Mouse (Mus musculus): ENCODE results near the gene Il25.
A peak's percentile ranks its signal among the peaks of the same experiment; 100 is the strongest.
"Not testable (repeated sequence)": the region's sequence is repeated elsewhere in the genome, so short reads cannot be mapped to it uniquely, and the experiment has no call there.

The Il25 gene

GRCm38 (mm10) chr14:54927296-54927695 lies 5.2 kb upstream of the Il25 start:
- DNase-seq: no peak

- DNase-seq: no peak
Measured at GRCm38 (mm10) chr14:54929801-54930200, 2.7 kb upstream of the Il25 start.

DNA sequence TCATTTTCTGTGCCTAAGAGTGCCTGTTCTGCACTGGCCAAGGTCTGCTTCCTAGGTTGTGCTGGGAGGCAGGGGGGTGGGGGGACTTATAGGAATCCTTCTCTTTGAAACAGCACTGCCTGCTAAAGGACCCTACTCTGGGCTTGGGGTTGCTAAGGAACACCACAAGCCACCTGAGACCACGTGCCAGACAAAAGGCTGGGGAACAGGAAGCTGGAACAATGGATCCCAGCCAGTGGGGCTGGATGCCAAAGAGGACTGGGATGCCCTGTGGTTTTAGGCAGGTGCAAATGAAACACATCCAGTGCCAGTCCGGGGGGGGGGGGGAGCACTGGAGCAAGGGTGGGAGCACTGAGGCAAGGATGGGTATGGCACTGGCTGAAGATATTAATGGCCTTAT lies 2.1 kb upstream of the Il25 start:
- no peak for DNase-seq

- peak; percentile 58 for DNase-seq
Measured at GRCm38 (mm10) chr14:54935904-54936830, 3.7 kb downstream of the Il25 start, which contains the start of gene Cmtm5. TSS of gene Cmtm5 (plus strand) at chr14:54936261.

DNA sequence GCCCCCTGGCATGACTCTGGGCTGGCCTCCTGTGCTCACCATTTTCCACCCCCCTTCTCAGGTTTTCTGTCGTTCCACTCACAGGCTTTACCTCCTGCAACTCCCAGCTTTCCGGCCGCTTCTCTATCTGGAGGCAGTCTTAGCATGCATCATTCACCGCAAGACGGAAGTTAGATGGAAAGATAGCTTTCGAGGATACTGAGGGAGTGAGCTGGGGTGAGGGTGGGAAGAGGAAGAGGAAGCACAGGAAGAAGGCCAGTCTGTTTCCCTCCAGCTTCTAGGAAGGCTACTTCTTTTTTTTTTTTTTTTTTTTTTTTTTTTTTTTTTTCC lies 4.3 kb downstream of the Il25 start:
- no peak for DNase-seq

- no peak for DNase-seq
Measured at GRCm38 (mm10) chr14:54937361-54938182, 5.1 kb downstream of the Il25 start.

- no peak for DNase-seq
Measured at GRCm38 (mm10) chr14:54938431-54939219, 6.1 kb downstream of the Il25 start.

GRCm38 (mm10) chr14:54939434-54940175 lies 7.1 kb downstream of the Il25 start:
- no peak for DNase-seq

DNA sequence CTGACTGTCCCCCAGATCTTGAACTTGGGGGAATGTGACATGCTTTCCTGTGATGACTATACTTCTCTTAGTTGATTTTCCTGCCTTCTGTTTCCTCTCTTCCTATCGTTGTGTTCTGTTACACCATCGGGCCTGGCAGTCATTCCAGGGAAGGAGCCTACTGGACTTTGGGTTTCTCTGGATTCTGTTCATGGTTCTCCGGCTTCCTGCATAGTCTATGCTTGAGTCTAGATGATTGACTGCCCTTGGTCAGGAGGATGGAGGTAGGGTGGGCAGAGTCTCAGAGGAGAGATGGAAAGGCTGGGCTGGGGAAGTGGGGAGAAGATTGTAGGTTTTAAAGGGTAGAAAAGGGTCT lies 7.7 kb downstream of the Il25 start:
- no peak for DNase-seq

DNA sequence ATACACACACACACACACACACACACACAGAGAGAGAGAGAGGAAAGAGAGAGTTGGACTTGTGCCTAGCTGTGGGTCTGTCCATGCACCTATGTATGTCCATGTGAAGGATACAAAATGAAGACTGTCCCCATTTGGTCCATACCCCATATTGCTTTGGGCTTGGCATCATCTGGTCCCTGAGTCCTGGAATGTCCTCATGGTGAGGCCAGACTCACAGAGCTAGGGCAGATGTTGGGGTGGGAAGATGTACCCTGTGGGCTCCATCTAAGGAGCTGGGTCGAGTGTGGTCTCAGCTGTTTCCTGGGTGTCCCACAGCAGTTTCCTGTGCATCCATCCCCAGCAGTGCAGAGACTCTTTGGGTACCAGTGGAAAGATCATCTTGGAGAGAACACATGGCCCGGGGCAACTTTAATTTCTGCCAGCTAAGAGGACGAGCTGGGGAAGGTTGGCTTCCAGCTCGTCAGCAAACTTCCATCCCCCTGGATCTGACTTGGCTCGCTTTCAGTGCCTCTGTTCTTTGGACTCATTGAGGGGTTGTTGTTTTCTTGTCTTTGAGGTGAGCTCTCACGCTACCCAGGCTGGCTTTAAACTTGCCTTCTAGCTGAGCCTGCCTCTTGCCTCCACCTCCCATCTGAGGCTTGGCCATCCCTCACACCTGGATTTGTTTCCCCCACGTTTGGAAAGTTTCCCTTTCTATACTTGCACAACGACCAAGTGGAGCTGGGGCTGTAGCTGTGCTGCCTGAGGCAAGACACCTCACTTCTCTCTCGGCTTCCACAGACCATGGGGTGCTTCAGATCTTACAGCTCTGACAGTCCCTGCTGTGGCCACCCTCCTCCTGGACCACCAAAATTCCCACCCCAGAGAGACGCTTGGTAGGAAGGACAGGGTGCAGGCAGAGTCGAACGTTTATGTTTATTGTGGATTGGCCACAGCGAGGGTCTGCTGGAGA lies 8.8 kb downstream of the Il25 start:
- DNase-seq: no peak

GRCm38 (mm10) chr14:54942479-54942878 lies 10.0 kb downstream of the Il25 start:
- DNase-seq: no peak

DNA sequence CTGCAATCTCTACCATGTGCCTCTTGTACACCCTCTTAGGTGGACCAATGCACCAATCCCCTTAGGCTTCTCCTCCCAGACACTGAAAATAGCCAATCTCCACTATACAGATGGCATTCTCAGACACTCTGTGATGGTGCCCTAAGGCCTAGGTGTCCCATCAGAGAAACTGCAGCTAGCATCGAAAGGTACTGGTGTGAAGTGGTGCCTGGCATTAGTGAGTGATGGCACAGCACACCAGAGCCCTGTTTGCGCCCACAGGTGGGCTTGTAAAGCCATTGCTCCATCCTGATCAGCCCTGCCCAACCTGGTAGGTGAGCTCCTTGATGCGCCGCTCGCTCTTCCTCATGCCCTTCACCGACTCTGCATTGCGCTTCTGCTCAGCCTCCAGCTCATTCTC lies 11.5 kb downstream of the Il25 start:
- DNase-seq: no peak

DNA sequence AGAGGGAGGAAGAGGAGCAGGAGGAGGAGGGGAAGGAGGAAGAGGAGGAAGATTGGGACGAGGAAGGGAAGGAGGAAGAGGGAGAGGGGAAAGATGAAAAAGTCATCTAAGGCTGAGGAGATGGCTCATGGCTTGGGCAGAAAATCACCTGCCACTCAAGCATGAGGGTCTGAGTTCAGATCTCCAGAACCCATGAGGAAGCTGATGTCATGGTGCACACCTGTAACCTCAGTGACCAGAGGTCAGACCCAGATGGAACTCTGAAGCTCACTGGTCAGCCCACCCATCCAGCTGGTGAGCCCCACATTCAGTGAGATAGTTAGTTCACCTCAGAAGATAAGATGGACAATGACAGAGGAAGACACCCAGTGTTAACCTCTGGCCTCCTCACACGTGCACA lies 12.4 kb downstream of the Il25 start:
- DNase-seq: no peak

DNA sequence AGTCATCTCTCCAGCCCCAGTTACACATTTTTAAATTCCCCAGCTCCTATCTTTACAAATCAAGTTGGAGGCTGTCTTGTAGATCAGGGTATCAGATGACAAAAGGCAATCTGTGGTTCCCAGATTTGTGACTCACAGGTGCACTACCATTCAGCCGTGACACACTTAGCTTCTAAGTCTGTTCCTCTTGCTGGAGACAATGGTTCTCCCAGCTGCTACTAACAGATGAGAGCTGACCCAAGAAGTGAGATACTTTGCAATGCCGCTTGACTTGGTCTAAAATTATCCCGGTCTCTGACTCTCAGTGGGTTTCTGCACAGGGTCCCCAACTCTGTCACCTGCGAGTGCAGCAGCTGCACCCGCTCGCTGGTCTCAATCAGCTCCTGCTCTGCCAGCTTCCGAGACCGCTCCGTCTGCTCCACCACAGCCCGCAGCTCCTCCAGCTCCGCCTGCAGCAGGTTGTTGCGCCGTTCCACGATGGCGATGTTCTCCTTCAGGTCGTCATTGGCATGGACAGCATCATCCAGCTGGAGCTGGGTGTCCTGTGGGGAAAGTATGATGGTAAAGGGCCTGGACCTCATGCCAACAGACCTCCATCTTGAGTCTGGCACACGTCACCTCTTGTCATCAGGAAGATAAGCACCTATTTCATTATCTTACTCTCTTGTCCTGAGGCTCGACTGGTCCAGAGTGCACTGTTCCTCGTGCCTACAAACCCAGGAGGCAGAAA lies 13.6 kb downstream of the Il25 start:
- DNase-seq: no peak

DNA sequence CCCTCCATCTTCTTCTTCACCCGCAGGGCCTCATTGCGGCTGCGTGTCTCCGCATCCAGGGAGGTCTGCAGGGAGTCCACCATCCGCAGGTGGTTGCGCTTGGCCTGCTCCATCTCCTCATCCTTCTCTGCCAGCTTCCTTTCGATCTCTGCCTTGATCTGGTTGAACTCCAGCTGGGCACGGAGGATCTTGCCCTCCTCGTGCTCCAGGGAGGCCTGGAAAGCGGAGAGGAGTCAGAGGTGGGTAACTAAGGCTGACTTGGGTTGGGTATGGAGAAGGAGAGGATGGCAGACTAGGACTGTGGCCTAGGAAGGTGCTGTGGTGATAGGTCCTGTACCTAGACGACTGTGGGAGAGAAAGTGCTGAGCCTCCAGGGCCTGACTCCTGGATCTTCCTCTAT lies 14.5 kb downstream of the Il25 start:
- not testable (repeated sequence) for DNase-seq

DNA sequence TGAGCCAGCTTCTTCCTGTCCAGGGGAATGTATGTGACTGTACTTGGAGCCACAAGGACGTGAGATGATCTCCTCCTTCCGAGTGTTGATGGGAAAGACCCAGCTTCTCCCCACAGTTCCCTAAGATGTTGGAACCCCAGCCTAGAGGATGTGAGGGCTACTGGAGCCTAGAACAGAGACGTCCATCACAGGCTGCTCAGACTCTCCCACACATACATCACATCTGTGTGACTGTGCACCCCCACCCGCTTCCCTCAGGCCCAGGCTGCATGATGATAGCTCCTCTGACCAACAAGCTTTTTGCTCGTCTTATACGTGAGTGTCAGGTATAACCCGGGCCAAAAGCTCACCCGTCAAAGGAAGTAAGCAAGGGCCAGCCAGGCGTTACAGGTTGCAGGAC lies 16.3 kb downstream of the Il25 start:
- no peak for DNase-seq

DNA sequence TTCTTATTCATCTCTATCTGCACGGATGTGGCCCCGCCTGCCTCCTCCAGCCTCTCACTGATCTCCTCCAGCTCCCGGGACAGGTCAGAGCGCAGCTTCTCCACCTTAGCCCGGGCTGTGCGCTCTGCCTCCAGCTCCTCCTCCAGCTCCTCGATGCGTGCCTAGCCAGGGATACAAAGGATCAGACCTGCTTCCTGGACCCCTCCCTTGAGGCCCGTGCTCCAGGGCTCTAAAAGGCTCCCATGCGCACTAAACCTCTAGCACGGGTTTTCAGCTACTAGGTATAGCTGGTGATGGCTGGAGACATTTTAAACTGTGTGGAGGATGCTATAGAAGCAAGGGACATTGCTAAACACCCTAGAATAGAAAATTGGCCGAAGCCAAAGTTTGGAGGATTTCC lies 18.0 kb downstream of the Il25 start:
- no peak for DNase-seq

DNA sequence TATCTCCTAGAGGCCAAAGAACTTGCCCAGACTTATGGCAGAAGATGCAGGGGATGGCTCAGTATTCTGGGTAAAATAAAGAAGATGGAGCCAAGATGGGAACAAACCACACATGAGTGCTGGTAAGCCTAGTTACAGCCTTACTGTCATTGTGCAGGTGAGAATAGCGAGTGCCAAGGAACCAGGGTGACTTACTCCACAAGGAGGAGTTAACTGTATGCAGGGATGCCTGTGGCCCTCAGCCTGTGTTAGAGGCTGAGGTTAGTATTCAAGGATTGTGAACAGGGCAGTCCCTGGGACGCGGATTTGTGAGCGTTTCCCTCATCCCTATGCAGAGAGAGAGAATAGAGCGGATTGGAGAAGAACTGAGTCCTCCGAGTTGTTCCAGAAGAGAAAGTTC lies 19.1 kb downstream of the Il25 start:
- DNase-seq: no peak

- no peak for DNase-seq
Measured at GRCm38 (mm10) chr14:54953664-54954206, 21.2 kb downstream of the Il25 start.

DNA sequence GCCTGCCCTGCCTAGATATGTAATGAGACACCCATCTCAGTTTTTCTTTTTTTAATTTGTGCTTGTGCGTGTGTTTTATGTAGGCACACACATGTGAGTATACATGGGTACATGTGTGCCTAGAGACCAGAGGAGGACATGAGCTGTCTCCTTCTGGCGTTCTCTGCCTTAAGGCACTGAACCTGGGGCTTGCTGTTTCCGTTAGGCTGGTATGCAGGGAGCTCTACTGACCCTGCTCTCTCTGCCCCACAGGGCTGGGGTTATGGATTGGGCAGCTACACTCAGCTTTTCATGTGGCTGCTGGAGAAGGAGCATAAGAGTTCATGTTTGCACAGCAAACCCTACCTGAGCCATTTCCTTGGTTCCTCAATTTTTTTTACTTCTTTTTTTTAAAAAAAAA lies 22.0 kb downstream of the Il25 start:
- no peak for DNase-seq

Measured in right cerebral cortex, postnatal 4 days (tissue).